Mouse (Mus musculus) lung, postnatal 0 days (tissue): ENCODE data around the gene Bckdk. TPM values are rescaled to one million over a fixed set of nuclear protein-coding genes. Genes with fewer than 3 reads are reported as not detected.

ENCODE experiments used
- ATAC-seq: fragments of 200-750 bp; cut with Nextera tagmentation; 2 replicates; pipeline ENCODE4 v1.8.0; 2017; ENCODE audit warnings: moderate library complexity
- DNase-seq: peaks from one replicate; pipeline ENCODE4 v3.0.0-alpha.2; 2016; ENCODE audit warnings: low spot score
- H3K27ac ChIP-seq: fragments of 300-500 bp; sonication (generic); 2 replicates; pipeline ENCODE4 v1.5.1; 2014; ENCODE audit warnings: antibody characterized with exemption, mild to moderate bottlenecking, low read length, mixed read lengths
- H3K27me3 ChIP-seq: fragments of 300-500 bp; sonication (generic); replicated peaks from 2 replicates; pipeline ENCODE4 v1.6.1; 2014; ENCODE audit warnings: low read length, mixed read lengths; ENCODE audit not compliant: insufficient read depth
- H3K36me3 ChIP-seq: fragments of 300-500 bp; sonication (generic); 2 replicates; pipeline ENCODE4 v1.6.1; 2014; ENCODE audit warnings: low read length, mixed read lengths; ENCODE audit not compliant: insufficient read depth
- H3K4me1 ChIP-seq: fragments of 300-500 bp; sonication (generic); 2 replicates; pipeline ENCODE4 v1.6.1; 2014; ENCODE audit warnings: antibody characterized with exemption, low read depth, low read length, mixed read lengths; ENCODE audit not compliant: insufficient read depth
- H3K4me2 ChIP-seq: fragments of 300-500 bp; sonication (generic); replicated peaks from 2 replicates; pipeline ENCODE4 v1.6.1; 2014; ENCODE audit warnings: low read depth, mild to moderate bottlenecking, low read length, moderate library complexity, mixed read lengths
- H3K4me3 ChIP-seq: fragments of 300-500 bp; sonication (generic); 2 replicates; pipeline ENCODE4 v1.5.1; 2014; ENCODE audit warnings: low read depth, low read length
- H3K9ac ChIP-seq: fragments of 300-500 bp; sonication (generic); replicated peaks from 2 replicates; pipeline ENCODE4 v1.6.1; 2014; ENCODE audit warnings: low read depth, mild to moderate bottlenecking
- H3K9me3 ChIP-seq: fragments of 300-500 bp; sonication (generic); 2 replicates; pipeline ENCODE4 v1.6.1; 2016; ENCODE audit warnings: low read length, mixed read lengths
- CTCF ChIP-seq: IDR thresholded peaks from 2 replicates; pipeline ENCODE4 v1.5.1; 2016; ENCODE audit warnings: antibody characterized with exemption, mild to moderate bottlenecking
- EP300 ChIP-seq: IDR thresholded peaks from 2 replicates; pipeline ENCODE4 v1.6.1; 2016; ENCODE audit warnings: antibody characterized with exemption, mild to moderate bottlenecking, control low read depth
- WGBS: fragments of 180-500 bp; shearing (Covaris S2); extraction: QIAGEN DNeasy Blood & Tissue Kit; methylation state at CpG from one replicate; pipeline ENCODE4 v1.1.7; 2014; 5-methylcytosine and 5-hydroxymethylcytosine counted together
- polyA plus RNA-seq: library from polyadenylated mRNA; unstranded; fragments of >200 nt; fragmentation: Nextera tagmentation; extraction: Ambion mirVana; gene quantifications from 2 replicates; pipeline ENCODE4 v1.2.1, GENCODE M21; 2015

Gene Bckdk
- polyA plus RNA-seq, 1 experiment from 2014 or later = 81.2 TPM

GRCm38 (mm10) chr7:127874812-127875626 is 28.9 kb upstream of the Bckdk start:
- TF ChIP-seq EP300 (no peak), CTCF (no peak)
- DNase-seq = no peak
- H3K9ac ChIP-seq = peak overlapping the region; percentile 84; the same call in 1 of the 2 replicates
- peaks cover 5% of the 10 kb centered on the region; the same call in 1 of the 2 replicates for H3K4me1 ChIP-seq
- peak overlapping the region; percentile 98; the same call in 1 of the 2 replicates for H3K27ac ChIP-seq
- ATAC-seq = no peak
- peak overlapping the region; percentile 92 for H3K4me2 ChIP-seq
- H3K36me3 ChIP-seq = peaks cover 18% of the 10 kb centered on the region
- H3K4me3 ChIP-seq = peak overlapping the region; percentile 89
- no peaks in the 10 kb centered on the region for H3K27me3 ChIP-seq
- 3% methylated on average over 20 of the region's 20 CpGs for WGBS
- no peaks in the 10 kb centered on the region for H3K9me3 ChIP-seq

DNA sequence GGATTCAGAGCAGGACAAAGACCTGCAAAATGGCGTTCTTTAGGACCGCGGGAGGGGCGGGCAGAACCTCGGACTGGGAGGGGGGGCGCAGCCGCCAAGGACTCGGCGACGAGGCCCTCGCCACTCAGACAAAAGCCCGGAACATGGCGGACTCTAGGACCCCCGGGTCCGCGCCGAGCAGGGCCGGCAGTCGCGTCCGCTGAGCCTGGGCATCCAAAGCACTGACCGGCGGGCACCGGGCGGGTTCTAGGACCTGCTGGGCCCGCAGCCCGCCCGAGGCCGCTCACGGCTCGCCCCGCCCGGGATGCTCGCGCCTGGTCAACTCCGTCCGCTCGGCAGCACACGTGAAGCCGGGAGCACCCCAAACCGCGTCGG is 28.3 kb upstream of the Bckdk start:
- H3K27me3 ChIP-seq = no peaks in the 10 kb centered on the region
- H3K36me3 ChIP-seq = peaks cover 22% of the 10 kb centered on the region
- H3K9ac ChIP-seq = peak overlapping the region; percentile 84
- DNase-seq (peak; percentile 97), ATAC-seq (peak; percentile 93)
- no peaks in the 10 kb centered on the region for H3K9me3 ChIP-seq
- peak overlapping the region; percentile 98 for H3K27ac ChIP-seq
- peak overlapping the region; percentile 89 for H3K4me3 ChIP-seq
- TF ChIP-seq CTCF (no peak), EP300 (no peak)
- 1% methylated on average over 28 of the region's 43 CpGs for WGBS
- H3K4me2 ChIP-seq = peak overlapping the region; percentile 92
- H3K4me1 ChIP-seq = peaks cover 5% of the 10 kb centered on the region; the same call in 1 of the 2 replicates

GRCm38 (mm10) chr7:127876041-127876466 is 27.8 kb upstream of the Bckdk start, which contains the start of gene Zfp646:
Gene Zfp646 (plus strand): TSS chr7:127876221.
- H3K9ac ChIP-seq = peak within 1 kb of the TSS; percentile 84
- peaks cover 27% of the 10 kb centered on the region for H3K36me3 ChIP-seq
- DNase-seq (peak; percentile 95), ATAC-seq (peak; percentile 91)
- H3K4me2 ChIP-seq = peak within 1 kb of the TSS; percentile 92
- H3K27ac ChIP-seq = peak within 1 kb of the TSS; percentile 98
- TF ChIP-seq CTCF (no peak), EP300 (no peak)
- H3K27me3 ChIP-seq = no peaks in the 10 kb centered on the region
- H3K9me3 ChIP-seq = no peaks in the 10 kb centered on the region
- H3K4me1 ChIP-seq = peaks cover 5% of the 10 kb centered on the region; the same call in 1 of the 2 replicates
- peak within 1 kb of the TSS; percentile 89 for H3K4me3 ChIP-seq
- under 1% methylated on average over 40 of the region's 41 CpGs for WGBS

DNA sequence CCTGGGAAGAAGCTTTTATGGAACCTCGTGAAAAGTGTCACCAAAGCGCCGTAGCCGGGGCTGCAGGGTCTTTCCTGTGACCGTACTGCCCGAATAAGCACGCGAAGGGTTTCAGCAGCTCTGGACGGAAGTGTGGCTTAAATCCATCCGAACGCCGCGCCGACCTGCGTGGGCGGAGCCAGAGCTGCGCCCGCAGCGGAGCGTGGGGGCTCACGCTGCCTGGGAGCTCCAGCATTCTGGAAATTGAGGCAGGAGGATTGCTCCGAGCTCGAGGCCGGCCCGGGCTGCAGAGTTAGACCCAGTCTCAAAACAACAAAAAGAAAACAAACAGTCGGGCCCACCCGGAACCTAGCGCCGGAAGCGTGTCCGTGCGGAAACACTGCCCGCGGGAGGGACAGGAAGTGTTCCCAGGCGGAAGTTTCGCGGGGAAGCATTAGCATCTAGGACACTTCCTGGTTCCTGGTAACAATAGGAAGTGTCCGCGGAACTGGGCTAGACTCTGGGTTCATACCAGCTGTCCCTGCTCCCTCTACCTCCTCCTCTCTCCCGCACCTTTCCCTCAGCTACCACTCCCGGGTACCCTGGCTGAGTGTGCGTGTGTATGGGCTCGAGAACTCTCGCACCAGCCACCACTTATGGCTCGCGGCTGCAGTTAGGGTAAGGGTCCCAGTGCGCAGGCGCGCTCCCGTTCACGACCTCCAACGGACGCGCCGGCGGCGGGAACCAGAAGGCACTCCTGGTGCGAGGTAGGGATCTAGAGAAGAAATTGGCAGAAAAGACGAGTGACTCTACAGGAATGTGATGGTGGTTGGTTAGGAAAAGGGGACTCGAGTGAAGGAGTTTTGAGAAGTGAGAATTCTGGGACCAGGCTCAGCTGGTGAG is 27.2 kb upstream of the Bckdk start, which contains the start of gene Zfp668:
Zfp668 (minus strand) TSS at position 362 of the 882 bp plus-strand sequence.
- Histone ChIP-seq H3K27ac (peak within 1 kb of the TSS; percentile 98), H3K4me1 (peaks cover 5% of the 10 kb centered on the region; the same call in 1 of the 2 replicates), H3K9me3 (no peaks in the 10 kb centered on the region), H3K27me3 (no peaks in the 10 kb centered on the region), H3K36me3 (peaks cover 33% of the 10 kb centered on the region), H3K9ac (peak within 1 kb of the TSS; percentile 84), H3K4me2 (peak within 1 kb of the TSS; percentile 92), H3K4me3 (peak within 1 kb of the TSS; percentile 89)
- DNase-seq (peak; percentile 96), ATAC-seq (peak; percentile 67)
- no peak for TF ChIP-seq CTCF
- TF ChIP-seq EP300 = no peak
- 1% methylated on average over 60 of the region's 60 CpGs for WGBS

GRCm38 (mm10) chr7:127879301-127879700 is 24.6 kb upstream of the Bckdk start:
- no peaks in the 10 kb centered on the region for H3K9me3 ChIP-seq
- no peak for DNase-seq
- H3K9ac ChIP-seq = no peak overlapping the region
- 97% methylated on average over 9 of the region's 9 CpGs for WGBS
- H3K27me3 ChIP-seq = no peaks in the 10 kb centered on the region
- no peak overlapping the region for H3K27ac ChIP-seq
- no peak for ATAC-seq
- H3K4me2 ChIP-seq = no peak overlapping the region
- TF ChIP-seq CTCF = no peak
- no peak for TF ChIP-seq EP300
- H3K4me1 ChIP-seq = peaks cover 5% of the 10 kb centered on the region; the same call in 1 of the 2 replicates
- no peak overlapping the region for H3K4me3 ChIP-seq
- H3K36me3 ChIP-seq = peaks cover 48% of the 10 kb centered on the region

- H3K27ac ChIP-seq = no peak overlapping the region
- DNase-seq (no peak), ATAC-seq (no peak)
- H3K4me2 ChIP-seq = no peak overlapping the region
- no peaks in the 10 kb centered on the region for H3K4me1 ChIP-seq
- TF ChIP-seq CTCF = no peak
- H3K27me3 ChIP-seq = no peaks in the 10 kb centered on the region
- H3K36me3 ChIP-seq = peaks cover 56% of the 10 kb centered on the region
- no peaks in the 10 kb centered on the region for H3K9me3 ChIP-seq
- H3K4me3 ChIP-seq = no peak overlapping the region
- 82% methylated on average over 12 of the region's 12 CpGs for WGBS
- no peak overlapping the region for H3K9ac ChIP-seq
Measured at GRCm38 (mm10) chr7:127880431-127880830, 23.5 kb upstream of the Bckdk start.
